Mouse (Mus musculus) G1E (cell line): ENCODE results near the gene Msh5.

Experiments
- CTCF ChIP-seq: IDR thresholded peaks from 2 replicates; pipeline ENCODE4 v1.5.1; 2012; ENCODE audit warnings: low read depth, low read length, inconsistent platforms, mixed read lengths
- GATA1 ChIP-seq: IDR thresholded peaks from 2 replicates; pipeline ENCODE4 v1.6.1; 2012; ENCODE audit warnings: borderline replicate concordance, low read length, inconsistent platforms, mixed read lengths
- GATA2 ChIP-seq: IDR thresholded peaks from 2 replicates; pipeline ENCODE4 v1.6.1; 2012; ENCODE audit warnings: low read depth, low read length, inconsistent platforms, borderline replicate concordance
- POLR2AphosphoS5 ChIP-seq: IDR thresholded peaks from 2 replicates; pipeline ENCODE4 v1.6.1; 2012; ENCODE audit warnings: low read depth, low read length, inconsistent platforms; ENCODE audit not compliant: insufficient replicate concordance
- TAL1 ChIP-seq: conservative IDR thresholded peaks from 2 replicates; pipeline ENCODE4 v1.6.1; 2012; ENCODE audit warnings: low read depth, low read length, inconsistent platforms, mixed read lengths

- TF ChIP-seq CTCF (no peak), GATA2 (no peak), TAL1 (no peak), POLR2AphosphoS5 (no peak), GATA1 (no peak)
Measured at GRCm38 (mm10) chr17:35063466-35063865, 16.9 kb upstream of the Msh5 start.
